Mouse (Mus musculus): ENCODE results near the gene Gm28308. TPM values are rescaled to one million over a fixed set of nuclear protein-coding genes. Genes with fewer than 3 reads are reported as not detected.

The Gm28308 gene
- polyA plus RNA-seq, 1 experiment from 2014 or later: not detected

MicroRNAs within 50 kb of the gene (microRNA counts, 519-probe panel; counts per million panel counts)
- microRNA mmu-miR-196b: 209 counts per million, percentile 61 among the panel's probes with 10 or more counts

Small RNA genes lying within 50 kb of the gene (microRNA-seq; reads per million reads assigned to microRNA genes)
- gene Mir196b: 189 reads per million, percentile 62 among the genes with 10 or more reads in this experiment

Other genes starting within 250 kb of the Gm28308 start
- gene Skap2, start 200.8 kb downstream of the Gm28308 start, polyA plus RNA-seq (2015; fragmentation: Nextera tagmentation; extraction: Ambion mirVana): 16.8 and 18.3 TPM in 2 replicates
- 0.97 and 1.6 TPM in 2 replicates for gene Hoxa1, start 55.0 kb downstream of the Gm28308 start, polyA plus RNA-seq (2015; fragmentation: Nextera tagmentation; extraction: Ambion mirVana)
- 1.5 and 2.5 TPM in 2 replicates for gene Hoxa2, start 48.5 kb downstream of the Gm28308 start, polyA plus RNA-seq (2015; fragmentation: Nextera tagmentation; extraction: Ambion mirVana)
- gene 5730596B20Rik, start 35.8 kb downstream of the Gm28308 start, polyA plus RNA-seq (2015; fragmentation: Nextera tagmentation; extraction: Ambion mirVana): 0.15 and 0.33 TPM in 2 replicates
- 0.71 and 0.74 TPM in 2 replicates for gene Hoxa4, start 21.6 kb downstream of the Gm28308 start, polyA plus RNA-seq (2015; fragmentation: Nextera tagmentation; extraction: Ambion mirVana)
- gene Hoxa5, start 8.8 kb downstream of the Gm28308 start, polyA plus RNA-seq (2015; fragmentation: Nextera tagmentation; extraction: Ambion mirVana): 3.6 and 5.9 TPM in 2 replicates
- gene Hoxa6, start 4.6 kb downstream of the Gm28308 start, polyA plus RNA-seq (2015; fragmentation: Nextera tagmentation; extraction: Ambion mirVana): 0.40 TPM in 1 of 2 replicates, not detected in the other
- 0.99 and 1.2 TPM in 2 replicates for gene Hoxa3, start within 50 bp of the Gm28308 start, polyA plus RNA-seq (2015; fragmentation: Nextera tagmentation; extraction: Ambion mirVana)
- gene Hoxa7, start 8.5 kb upstream of the Gm28308 start, polyA plus RNA-seq (2015; fragmentation: Nextera tagmentation; extraction: Ambion mirVana): 0.46 and 0.59 TPM in 2 replicates
- 0.10 and 0.17 TPM in 2 replicates for gene Hoxa9, start 17.8 kb upstream of the Gm28308 start, polyA plus RNA-seq (2015; fragmentation: Nextera tagmentation; extraction: Ambion mirVana)
- 0.09 TPM in 1 of 2 replicates, not detected in the other for gene Hoxa10, start 27.5 kb upstream of the Gm28308 start, polyA plus RNA-seq (2015; fragmentation: Nextera tagmentation; extraction: Ambion mirVana)
- not detected in 2 replicates for gene Hoxa11, start 32.5 kb upstream of the Gm28308 start, polyA plus RNA-seq (2015; fragmentation: Nextera tagmentation; extraction: Ambion mirVana)
- not detected in 2 replicates for gene Hoxa13, start 47.5 kb upstream of the Gm28308 start, polyA plus RNA-seq (2015; fragmentation: Nextera tagmentation; extraction: Ambion mirVana)
- not detected in 2 replicates for gene Evx1, start 100.2 kb upstream of the Gm28308 start, polyA plus RNA-seq (2015; fragmentation: Nextera tagmentation; extraction: Ambion mirVana)